Mouse (Mus musculus) heart, postnatal 0 days (tissue): Measurements from ENCODE around the gene Gpc5.
A peak's percentile ranks its signal among the peaks of the same experiment; 100 is the strongest.

Experiments used
- CTCF ChIP-seq: IDR thresholded peaks from 2 replicates; pipeline ENCODE4 v1.5.1; 2016; ENCODE audit warnings: antibody characterized with exemption, control low read depth, low read depth
- EP300 ChIP-seq: IDR thresholded peaks from 2 replicates; pipeline ENCODE4 v1.6.1; 2016; ENCODE audit warnings: antibody characterized with exemption, low read depth

GRCm38 (mm10) chr14:115450938-115451337 lies 358.9 kb downstream of the Gpc5 start:
- peak; percentile 64 for TF ChIP-seq CTCF
- no peak for TF ChIP-seq EP300
